Mouse (Mus musculus) embryonic fibroblast, embryonic 13.5 days (primary cell): Measurements from ENCODE around the gene Slc26a9.

Source experiments
- CTCF ChIP-seq: IDR thresholded peaks from 2 replicates; pipeline ENCODE4 v1.5.1; 2011; ENCODE audit warnings: mild to moderate bottlenecking, control low read depth, low read length, moderate library complexity, borderline replicate concordance; ENCODE audit not compliant: insufficient read depth
- POLR2A ChIP-seq: IDR thresholded peaks from 2 replicates; pipeline ENCODE4 v1.6.1; 2011; ENCODE audit warnings: low read depth, mild to moderate bottlenecking, control low read depth, low read length, moderate library complexity

DNA sequence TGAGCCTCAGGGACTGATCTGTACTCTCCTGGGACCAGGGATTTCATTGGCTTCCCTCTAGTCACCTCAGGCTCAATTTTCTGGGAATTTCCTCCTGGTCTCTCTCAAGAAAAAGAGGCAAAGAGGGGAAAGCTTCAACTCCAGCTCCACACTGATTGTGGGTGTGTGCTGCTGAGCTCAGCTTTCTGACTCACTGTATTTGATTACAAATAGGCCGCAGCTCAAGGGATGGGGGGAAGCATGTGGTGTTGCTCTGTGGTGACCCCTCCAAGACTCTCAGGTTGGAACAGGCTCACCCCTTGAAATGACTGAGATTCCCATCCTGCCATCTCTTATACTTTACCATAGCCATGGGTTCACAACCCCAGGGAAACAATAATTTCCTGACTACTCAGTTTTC lies 67.6 kb downstream of the Slc26a9 start:
- TF ChIP-seq CTCF (no peak), POLR2A (no peak)
